Mouse (Mus musculus) stomach, embryonic 16.5 days (tissue): ENCODE data around the gene Mdm2. TPM values are rescaled to one million over a fixed set of nuclear protein-coding genes. Genes with fewer than 3 reads are reported as not detected.
A peak's percentile ranks its signal among the peaks of the same experiment; 100 is the strongest.

Experiments
- ATAC-seq: fragments of 200-750 bp; cut with Nextera tagmentation; 2 replicates; pipeline ENCODE4 v1.8.0; 2017; ENCODE audit warnings: moderate number of reproducible peaks, moderate TSS enrichment; ENCODE audit not compliant: insufficient read depth, low FRiP score
- H3K27ac ChIP-seq: fragments of 300-500 bp; sonication (generic); 2 replicates; pipeline ENCODE4 v1.5.1; 2014; ENCODE audit warnings: low read length
- H3K27me3 ChIP-seq: fragments of 300-500 bp; sonication (generic); 2 replicates; pipeline ENCODE4 v1.6.1; 2014; ENCODE audit warnings: low read length, control low read depth, mixed read lengths; ENCODE audit not compliant: control insufficient read depth, insufficient read depth
- H3K36me3 ChIP-seq: fragments of 300-500 bp; sonication (generic); 2 replicates; pipeline ENCODE4 v1.6.1; 2014; ENCODE audit warnings: low read length; ENCODE audit not compliant: control insufficient read depth, insufficient read depth
- H3K4me1 ChIP-seq: fragments of 300-500 bp; sonication (generic); 2 replicates; pipeline ENCODE4 v1.6.1; 2014; ENCODE audit warnings: low read length, control low read depth, mixed read lengths; ENCODE audit not compliant: control insufficient read depth, insufficient read depth
- H3K4me2 ChIP-seq: fragments of 300-500 bp; sonication (generic); 2 replicates; pipeline ENCODE4 v1.6.1; 2014; ENCODE audit warnings: low read depth, low read length, mixed read lengths
- H3K4me3 ChIP-seq: fragments of 300-500 bp; sonication (generic); replicated peaks from 2 replicates; pipeline ENCODE4 v1.5.1; 2014; ENCODE audit warnings: mild to moderate bottlenecking, low read length
- H3K9ac ChIP-seq: fragments of 300-500 bp; sonication (generic); 2 replicates; pipeline ENCODE4 v1.6.1; 2014; ENCODE audit warnings: low read length
- H3K9me3 ChIP-seq: fragments of 300-500 bp; sonication (generic); replicated peaks from 2 replicates; pipeline ENCODE4 v1.6.1; 2016; ENCODE audit warnings: low read length, control low read depth; ENCODE audit not compliant: control insufficient read depth
- WGBS: fragments of 180-500 bp; shearing (Covaris S2); extraction: QIAGEN DNeasy Blood & Tissue Kit; methylation state at CpG from one replicate; pipeline ENCODE4 v1.1.7; 2014; 5-methylcytosine and 5-hydroxymethylcytosine counted together
- polyA plus RNA-seq: library from polyadenylated mRNA; unstranded; fragments of >200 nt; fragmentation: Nextera tagmentation; extraction: Ambion mirVana; gene quantifications from 2 replicates; pipeline ENCODE4 v1.2.1, GENCODE M21; 2015

The Mdm2 gene
- polyA plus RNA-seq, 1 experiment from 2014 or later, result 39.9 TPM

DNA sequence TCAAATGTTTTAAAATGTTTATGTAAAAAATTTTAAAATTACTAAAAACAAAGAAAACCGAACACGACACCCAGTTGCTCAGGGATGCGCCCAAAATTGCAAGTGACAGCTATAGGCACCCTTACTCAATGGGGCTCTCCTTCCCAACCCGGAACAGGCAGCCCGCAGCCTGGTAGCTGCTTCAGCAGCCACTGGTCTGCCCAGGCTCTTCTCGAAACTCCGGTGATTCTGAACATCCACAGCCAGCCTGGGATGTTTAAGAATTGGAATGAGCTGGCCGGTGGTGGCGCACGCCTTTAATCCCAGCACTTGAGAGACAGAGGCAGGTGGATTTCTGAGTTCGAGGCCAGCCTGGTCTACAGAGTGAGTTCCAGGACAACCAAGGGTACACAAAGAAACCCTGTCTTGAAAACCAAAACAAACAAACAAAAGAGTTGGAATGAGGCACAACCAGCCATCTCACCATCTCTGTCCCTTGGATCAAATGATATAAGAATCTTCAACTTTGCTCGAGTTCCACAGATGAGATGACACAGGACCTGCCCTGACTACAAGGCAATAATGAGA, 20.2 kb upstream of the Mdm2 start:
- Histone ChIP-seq H3K36me3 (no peaks in the 10 kb centered on the region), H3K4me1 (no peaks in the 10 kb centered on the region), H3K27me3 (no peaks in the 10 kb centered on the region), H3K9me3 (no peaks in the 10 kb centered on the region), H3K27ac (no peak overlapping the region), H3K9ac (no peak overlapping the region), H3K4me2 (no peak overlapping the region), H3K4me3 (no peak overlapping the region)
- ATAC-seq, result no peak
- WGBS, result 91% methylated on average over 12 of the region's 12 CpGs

DNA sequence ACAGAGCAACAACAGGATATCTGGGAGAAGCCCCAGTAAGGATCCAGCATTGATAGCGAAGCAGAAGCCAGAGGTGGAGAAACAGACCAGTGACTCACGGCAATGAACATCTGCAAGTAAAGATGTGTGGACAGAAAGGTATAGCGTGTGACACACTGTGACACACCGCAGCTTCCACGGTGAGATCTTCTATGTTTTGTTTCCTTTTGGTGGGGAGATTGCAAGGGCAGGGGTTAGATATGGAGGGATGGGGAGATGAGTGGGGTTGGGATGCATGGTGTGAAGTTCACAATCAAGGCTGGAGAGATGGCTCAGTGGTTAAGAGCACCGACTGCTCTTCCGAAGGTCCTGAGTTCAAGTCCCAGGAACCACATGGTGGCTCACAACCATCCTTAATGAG, 19.6 kb upstream of the Mdm2 start:
- Histone ChIP-seq H3K9me3 (no peaks in the 10 kb centered on the region), H3K36me3 (no peaks in the 10 kb centered on the region), H3K4me1 (no peaks in the 10 kb centered on the region), H3K4me3 (no peak overlapping the region), H3K27me3 (no peaks in the 10 kb centered on the region), H3K27ac (no peak overlapping the region), H3K9ac (no peak overlapping the region), H3K4me2 (no peak overlapping the region)
- 94% methylated on average over 7 of the region's 7 CpGs for WGBS
- ATAC-seq, result no peak

DNA sequence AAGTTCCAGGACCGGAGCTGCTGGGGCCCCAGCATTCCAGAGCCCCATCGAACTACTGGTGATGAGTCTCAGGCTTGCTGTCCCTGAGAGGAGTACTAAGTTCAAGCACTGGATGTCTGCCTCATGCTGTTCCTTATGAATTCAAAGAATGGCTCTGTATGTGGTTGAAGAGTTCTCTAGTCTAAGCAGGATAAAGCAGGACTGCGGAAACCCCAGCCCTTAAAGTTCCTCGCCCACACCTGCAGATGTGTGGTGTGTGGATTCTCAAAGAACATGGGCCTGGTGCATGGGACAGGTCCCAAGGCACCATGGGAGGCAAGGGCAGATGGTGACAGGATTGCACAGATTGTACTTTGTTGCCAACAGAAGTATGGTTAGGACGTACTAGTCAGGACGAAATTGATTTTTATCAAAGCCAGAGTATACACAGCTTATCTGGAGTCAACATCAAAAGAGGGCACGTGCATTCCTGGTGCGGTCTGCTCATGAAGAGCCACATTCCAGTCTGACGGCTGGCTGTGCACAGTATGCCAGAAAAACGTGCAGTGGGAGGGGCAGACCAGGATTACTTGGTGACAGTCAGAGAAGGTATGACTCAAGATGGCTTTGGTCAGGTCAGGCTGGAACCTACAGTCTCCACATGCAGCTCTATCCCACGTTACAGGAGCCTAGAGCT, 18.7 kb upstream of the Mdm2 start:
- Histone ChIP-seq H3K9ac (no peak overlapping the region), H3K27ac (no peak overlapping the region), H3K4me3 (no peak overlapping the region), H3K9me3 (no peaks in the 10 kb centered on the region), H3K4me2 (no peak overlapping the region), H3K36me3 (no peaks in the 10 kb centered on the region), H3K27me3 (no peaks in the 10 kb centered on the region), H3K4me1 (no peaks in the 10 kb centered on the region)
- 47% methylated on average over 11 of the region's 11 CpGs for WGBS
- 0 out of 2 replicates have a peak, but pooled peaks have one; percentile 31 for ATAC-seq

DNA sequence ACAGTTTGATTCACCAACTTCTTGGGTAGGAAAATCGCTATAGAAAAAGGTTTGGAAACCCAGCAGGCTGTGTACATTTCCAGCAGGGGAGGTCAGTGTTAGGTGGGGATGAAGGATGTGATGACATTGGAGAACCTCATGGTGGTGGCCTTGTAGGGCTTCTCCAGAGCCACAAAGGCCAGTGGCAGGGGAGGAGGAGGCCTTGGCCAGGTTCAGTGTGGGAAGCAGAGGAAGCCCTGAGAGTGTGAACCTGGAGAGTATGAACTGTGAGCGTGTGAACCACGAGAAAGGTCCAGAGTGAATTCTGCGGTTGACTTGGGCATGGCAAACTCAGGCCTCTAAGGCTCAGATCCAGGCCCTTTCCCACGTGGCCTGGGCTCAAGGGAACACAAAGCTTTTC, 18.0 kb upstream of the Mdm2 start:
- H3K4me1 ChIP-seq, result no peaks in the 10 kb centered on the region
- no peaks in the 10 kb centered on the region for H3K36me3 ChIP-seq
- 83% methylated on average over 5 of the region's 5 CpGs for WGBS
- no peak overlapping the region for H3K4me2 ChIP-seq
- no peak overlapping the region for H3K9ac ChIP-seq
- H3K9me3 ChIP-seq, result no peaks in the 10 kb centered on the region
- no peak for ATAC-seq
- no peak overlapping the region for H3K4me3 ChIP-seq
- H3K27ac ChIP-seq, result no peak overlapping the region
- no peaks in the 10 kb centered on the region for H3K27me3 ChIP-seq

DNA sequence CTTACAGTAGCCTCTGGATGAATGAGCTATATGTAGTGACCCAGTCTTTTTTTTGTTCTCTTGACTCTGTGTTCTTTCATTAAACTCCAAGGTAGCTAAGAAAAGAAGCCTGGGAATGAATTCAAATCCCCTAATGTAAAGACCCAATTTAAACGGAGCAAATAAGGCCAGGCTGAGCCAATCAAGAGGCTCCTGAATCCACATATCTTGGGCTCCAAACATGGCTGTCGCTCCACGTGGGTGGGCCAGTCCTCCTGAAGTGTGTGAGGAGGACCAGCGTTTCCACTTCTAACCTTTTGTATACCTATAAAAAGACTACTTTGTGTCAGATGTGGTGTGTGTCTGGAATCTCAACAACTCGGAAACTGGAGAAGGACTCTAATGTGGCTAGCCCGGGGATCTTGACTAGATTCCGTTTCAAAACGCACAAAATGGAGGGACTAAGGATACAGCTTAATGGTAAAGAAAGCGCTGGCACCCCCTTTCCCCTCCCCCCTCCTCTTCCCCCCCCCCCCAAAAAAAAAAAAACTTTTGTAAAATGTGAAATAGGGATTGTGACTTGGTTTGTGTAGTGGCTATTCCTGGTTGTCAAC, 17.1 kb upstream of the Mdm2 start:
- WGBS, result 77% methylated on average over 9 of the region's 9 CpGs
- Histone ChIP-seq H3K27me3 (no peaks in the 10 kb centered on the region), H3K4me1 (no peaks in the 10 kb centered on the region), H3K4me2 (no peak overlapping the region), H3K9me3 (no peaks in the 10 kb centered on the region), H3K36me3 (no peaks in the 10 kb centered on the region), H3K27ac (no peak overlapping the region), H3K9ac (no peak overlapping the region), H3K4me3 (no peak overlapping the region)
- no peak for ATAC-seq

DNA sequence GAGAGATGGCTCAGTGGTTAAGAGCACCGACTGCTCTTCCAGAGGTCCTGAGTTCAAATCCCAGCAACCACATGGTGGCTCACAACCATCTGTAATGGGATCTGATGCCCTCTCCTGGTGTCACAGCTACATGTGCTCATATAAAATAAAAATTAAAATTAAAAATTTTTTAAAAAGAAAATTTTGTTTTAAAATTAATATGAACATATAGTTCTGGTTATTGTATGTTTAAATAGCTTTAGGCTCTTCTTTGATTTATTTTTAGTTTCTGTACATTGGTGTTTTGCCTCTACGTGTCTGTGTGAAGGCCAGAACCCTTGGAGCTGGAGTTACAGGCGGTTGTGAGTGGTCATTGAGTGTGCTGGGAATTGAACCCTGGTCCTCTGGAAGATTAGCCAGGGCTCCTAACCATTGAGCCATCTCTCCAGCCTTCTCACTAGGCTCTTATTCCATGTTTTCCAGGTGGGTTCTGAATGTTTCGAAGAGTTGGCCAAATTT, 16.4 kb upstream of the Mdm2 start:
- Histone ChIP-seq H3K36me3 (no peaks in the 10 kb centered on the region), H3K27ac (no peak overlapping the region), H3K9me3 (no peaks in the 10 kb centered on the region), H3K9ac (no peak overlapping the region), H3K27me3 (no peaks in the 10 kb centered on the region), H3K4me2 (no peak overlapping the region), H3K4me1 (no peaks in the 10 kb centered on the region), H3K4me3 (no peak overlapping the region)
- no peak for ATAC-seq
- 92% methylated on average over 4 of the region's 4 CpGs for WGBS

DNA sequence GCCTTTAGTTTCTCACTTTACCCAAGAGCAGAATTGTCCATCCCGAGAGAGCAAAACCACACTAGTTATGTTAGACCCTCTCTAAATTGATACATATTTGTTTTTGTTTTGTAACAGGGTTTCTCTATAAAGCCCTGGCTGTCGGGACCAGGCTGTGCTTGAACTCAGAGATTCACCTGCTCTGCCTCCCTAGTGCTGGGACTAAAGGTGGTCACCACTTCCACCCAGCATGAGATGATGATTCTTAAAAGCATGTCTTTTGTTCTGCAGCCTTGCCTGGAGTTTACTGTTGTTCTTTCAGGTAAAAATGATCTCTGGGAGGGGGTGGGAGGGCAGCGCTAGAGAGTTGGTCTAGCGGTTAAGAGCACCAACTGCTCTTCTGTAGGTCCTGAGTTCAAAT, 15.8 kb upstream of the Mdm2 start:
- H3K4me3 ChIP-seq, result no peak overlapping the region
- no peaks in the 10 kb centered on the region for H3K27me3 ChIP-seq
- 87% methylated on average over 4 of the region's 4 CpGs for WGBS
- no peak for ATAC-seq
- no peak overlapping the region for H3K9ac ChIP-seq
- H3K36me3 ChIP-seq, result no peaks in the 10 kb centered on the region
- no peak overlapping the region for H3K27ac ChIP-seq
- H3K9me3 ChIP-seq, result no peaks in the 10 kb centered on the region
- H3K4me1 ChIP-seq, result no peaks in the 10 kb centered on the region
- no peak overlapping the region for H3K4me2 ChIP-seq

DNA sequence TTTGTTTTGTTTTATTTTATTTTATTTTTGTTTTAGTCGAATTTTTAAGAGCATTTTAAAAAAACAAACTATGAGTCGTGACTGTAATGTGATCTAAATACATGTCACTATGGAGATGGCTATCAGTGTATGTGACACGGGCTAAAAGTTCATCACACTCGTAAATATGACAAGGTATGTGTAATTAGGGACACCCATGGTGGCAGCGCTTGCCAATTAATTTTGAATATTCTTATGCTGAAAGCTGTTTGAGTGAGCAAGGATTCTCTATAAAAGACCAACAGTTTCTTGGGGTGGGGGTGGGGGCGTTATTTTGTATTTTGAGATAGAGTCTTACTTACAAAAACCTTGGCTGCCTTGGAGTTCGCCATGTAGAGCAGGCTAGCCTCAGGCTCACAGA, 15.1 kb upstream of the Mdm2 start:
- ATAC-seq, result no peak
- Histone ChIP-seq H3K36me3 (no peaks in the 10 kb centered on the region), H3K9me3 (no peaks in the 10 kb centered on the region), H3K9ac (no peak overlapping the region), H3K4me1 (no peaks in the 10 kb centered on the region), H3K4me2 (no peak overlapping the region), H3K27me3 (no peaks in the 10 kb centered on the region), H3K4me3 (no peak overlapping the region), H3K27ac (no peak overlapping the region)
- WGBS, result 69% methylated on average over 7 of the region's 7 CpGs

DNA sequence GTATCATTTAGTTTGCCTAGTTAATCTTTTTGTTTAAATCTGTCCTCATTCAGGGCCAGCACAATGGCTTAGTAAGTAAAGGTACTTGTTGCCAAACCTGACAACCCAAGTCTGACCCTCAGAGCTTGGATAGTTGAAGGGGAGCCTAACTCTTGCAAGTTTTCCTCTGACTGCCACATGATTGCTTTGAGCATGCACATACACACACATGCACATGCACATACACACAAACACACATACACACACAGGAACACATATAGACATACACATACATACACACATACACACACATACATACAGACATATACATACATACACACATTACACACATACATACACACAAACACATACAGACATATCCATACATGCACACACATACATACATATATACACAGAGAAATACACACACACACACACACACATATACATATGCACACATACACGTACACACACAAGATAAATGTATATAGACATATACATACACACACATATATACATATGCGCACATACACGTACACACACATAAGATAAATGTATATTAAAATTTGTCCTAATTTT, 14.3 kb upstream of the Mdm2 start:
- Histone ChIP-seq H3K4me3 (no peak overlapping the region), H3K4me1 (no peaks in the 10 kb centered on the region), H3K9ac (no peak overlapping the region), H3K27ac (no peak overlapping the region), H3K4me2 (no peak overlapping the region), H3K27me3 (no peaks in the 10 kb centered on the region), H3K9me3 (no peaks in the 10 kb centered on the region), H3K36me3 (no peaks in the 10 kb centered on the region)
- WGBS, result 88% methylated on average over 3 of the region's 3 CpGs
- ATAC-seq, result no peak
